Mouse (Mus musculus) embryo, embryonic 10.5 days (tissue): Measurements from ENCODE around the gene Olfr353.

ENCODE experiments used
- DNase-seq: peaks from one replicate; pipeline ENCODE4 v3.0.0-alpha.2; 2015; ENCODE audit warnings: low spot score

Olfr353 gene

GRCm38 (mm10) chr2:36892836-36893235 lies at the start of gene Olfr353:
TSS of gene Olfr353 (minus strand) at chr2:36892936.
- no peak for DNase-seq

DNA sequence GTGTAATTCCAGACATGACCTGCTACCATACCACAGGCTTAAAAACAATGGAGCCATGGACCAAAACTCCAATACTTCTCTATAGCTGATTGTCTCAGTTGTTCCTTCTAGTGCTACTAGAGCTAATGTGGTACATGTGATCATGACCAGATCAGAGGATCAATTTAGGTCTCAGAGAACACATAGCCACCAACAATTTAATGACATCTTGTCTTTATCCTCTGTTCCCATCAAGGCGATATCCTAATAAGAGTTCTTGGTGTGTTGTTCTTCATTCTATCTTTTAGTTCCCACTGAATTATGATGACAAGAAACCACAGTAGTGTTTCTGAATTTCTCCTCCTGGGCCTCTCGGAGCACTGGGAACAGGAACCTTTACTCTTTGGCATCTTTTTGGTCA lies 44.1 kb upstream of the Olfr353 start, which contains the start of gene Olfr356:
TSS of gene Olfr356 (plus strand) at position 301 of the 400 bp plus-strand sequence.
- no peak for DNase-seq

GRCm38 (mm10) chr2:36928797-36929196 lies 36.1 kb upstream of the Olfr353 start, which contains the start of gene Olfr355:
TSS of gene Olfr355 (minus strand) at chr2:36928897.
- no peak for DNase-seq

DNA sequence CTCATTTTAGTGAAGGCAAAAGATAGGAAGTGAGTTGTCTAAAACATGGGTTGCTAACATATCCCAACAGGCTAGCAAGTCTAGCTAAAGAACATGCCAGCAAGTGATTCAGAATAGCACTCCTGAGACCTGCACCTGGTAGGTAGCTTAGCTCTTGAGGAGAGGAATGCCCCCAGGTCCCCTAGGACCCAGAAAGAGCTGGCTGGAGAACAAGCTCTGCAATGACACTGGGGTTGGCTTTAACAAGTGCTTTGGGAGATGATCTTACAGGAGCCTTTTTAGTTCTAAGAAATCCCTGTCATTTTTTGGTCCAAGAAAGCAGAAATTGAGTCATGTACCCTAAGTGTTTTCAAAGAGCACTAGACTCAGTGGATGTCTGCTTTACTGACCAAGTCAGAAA lies 12.6 kb upstream of the Olfr353 start, which contains the start of gene Olfr354:
TSS of gene Olfr354 (plus strand) at position 301 of the 400 bp plus-strand sequence.
- DNase-seq = no peak

DNA sequence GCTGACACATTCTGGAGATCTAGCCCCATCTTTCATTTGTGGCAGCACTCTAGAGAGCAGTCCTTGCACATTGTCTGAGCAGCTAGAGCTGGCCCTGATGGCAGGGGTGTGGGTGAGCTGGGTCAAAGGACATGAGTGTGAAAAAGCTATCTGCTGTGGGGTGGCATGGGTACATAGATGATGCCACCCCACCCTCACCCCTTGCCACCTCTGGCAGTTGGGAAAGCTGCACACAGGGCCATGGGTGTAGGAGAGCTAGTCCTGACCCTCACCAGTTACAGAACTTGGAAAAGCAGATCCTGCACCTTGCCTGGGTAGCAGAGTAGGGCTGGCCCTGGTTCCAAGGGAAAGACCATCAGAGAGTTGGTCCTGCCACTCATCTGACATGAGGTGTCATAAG lies 4.4 kb upstream of the Olfr353 start:
- no peak for DNase-seq

DNA sequence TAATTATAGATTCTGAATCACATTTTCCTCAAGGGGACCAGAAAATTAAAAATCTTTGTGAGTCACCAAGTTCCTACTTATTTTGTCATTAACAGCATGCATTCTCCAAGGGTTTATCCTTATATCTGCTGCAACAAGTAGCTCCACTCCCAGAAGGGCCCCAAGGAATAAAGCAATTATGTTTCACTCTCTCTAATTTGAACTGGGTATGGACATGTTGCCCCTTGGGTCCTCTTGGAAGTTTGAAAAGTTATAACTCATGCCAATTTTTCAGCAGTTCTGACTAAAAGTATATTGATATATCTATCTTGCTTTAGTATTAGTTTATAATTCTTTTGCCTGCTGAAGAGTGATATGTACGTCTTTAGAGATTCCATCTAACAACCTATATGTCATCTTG lies 24.6 kb downstream of the Olfr353 start, which contains the start of gene Olfr352:
TSS of gene Olfr352 (plus strand) at position 301 of the 400 bp plus-strand sequence.
- no peak for DNase-seq

- no peak for DNase-seq
These were observed 30.2 kb downstream of the Olfr353 start, which contains the start of gene Olfr351 for GRCm38 (mm10) chr2:36862560-36862959. TSS of gene Olfr351 (minus strand) at chr2:36862660.

GRCm38 (mm10) chr2:36846010-36846409 lies 46.7 kb downstream of the Olfr353 start, which contains the start of gene Olfr350:
TSS of gene Olfr350 (plus strand) at chr2:36846310.
- DNase-seq = no peak
